Mouse (Mus musculus): ENCODE data around the gene Opcml.

Opcml gene

DNA sequence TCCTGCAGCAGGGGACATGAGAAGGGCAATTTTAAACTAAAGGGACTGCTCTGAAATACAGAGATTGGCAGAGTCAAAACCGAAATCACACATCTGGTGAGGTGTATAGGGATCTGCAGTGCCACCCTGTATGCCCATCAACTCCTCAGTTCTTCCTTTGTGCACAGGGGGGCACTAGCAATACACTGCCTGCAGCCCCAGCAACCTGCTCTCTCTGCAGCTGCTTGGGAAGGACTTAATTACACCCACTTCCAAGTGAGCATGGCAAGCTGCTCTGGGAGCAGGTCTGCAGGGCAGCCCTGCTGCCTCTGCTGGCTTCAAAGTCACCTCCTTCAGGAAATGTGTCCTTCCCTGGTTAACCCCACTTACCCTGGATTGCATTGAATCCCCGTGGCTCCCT, 1147.4 kb downstream of the Opcml start:
- peak in 1 of 2 experiments; percentile 3 for DNase-seq (ENCODE audit: low spot score in 2 of 2)

DNA sequence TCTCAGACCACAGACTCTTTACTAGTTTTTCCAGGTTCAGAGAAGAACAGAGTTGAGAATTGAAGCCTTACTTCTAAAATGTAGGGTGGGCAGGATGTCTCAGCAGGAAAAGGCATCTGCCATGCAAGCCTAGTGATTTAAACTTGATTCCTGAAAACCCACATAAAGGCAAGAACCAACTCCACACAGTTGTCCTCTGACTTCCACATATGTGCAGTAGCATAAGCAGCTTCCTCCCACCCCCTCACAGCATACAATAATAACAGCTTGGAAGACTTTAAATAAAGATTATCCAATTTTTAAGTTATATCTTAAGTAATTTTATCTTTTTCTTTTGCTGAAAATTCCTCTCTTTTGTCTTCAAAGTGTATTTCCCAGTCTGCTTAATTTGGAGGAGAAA, 1150.3 kb downstream of the Opcml start:
- no peak for DNase-seq (ENCODE audit: low spot score in 2 of 2)

DNA sequence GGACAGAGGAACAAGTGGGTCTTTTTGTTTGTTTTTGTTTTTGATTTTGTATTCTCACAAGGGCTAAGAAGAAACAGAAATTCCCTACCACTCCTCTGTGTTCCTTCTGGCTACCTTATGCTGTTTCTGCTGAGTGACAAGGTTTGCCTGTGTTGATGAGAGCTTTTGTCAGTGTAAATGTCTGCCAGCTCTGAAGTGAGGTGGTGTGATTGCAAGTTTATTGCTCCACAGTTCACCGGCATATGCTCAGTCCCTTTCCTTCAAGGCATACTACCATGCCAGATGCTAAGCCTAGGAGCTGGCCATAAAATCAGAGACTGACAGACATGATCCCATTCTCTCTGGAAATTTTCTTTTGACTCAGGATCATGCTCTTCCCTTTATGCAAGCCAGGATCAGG, 1178.9 kb downstream of the Opcml start:
- no peak for DNase-seq (ENCODE audit: low spot score in 2 of 2)
